Mouse (Mus musculus) limb, embryonic 12.5 days (tissue): ENCODE data around the gene Man1c1. TPM values are rescaled to one million over a fixed set of nuclear protein-coding genes. Genes with fewer than 3 reads are reported as not detected.

Experiments used
- ATAC-seq: fragments of 200-750 bp; cut with Nextera tagmentation; 2 replicates; pipeline ENCODE4 v1.8.0; 2017; ENCODE audit warnings: low read depth, moderate TSS enrichment; ENCODE audit not compliant: insufficient number of reproducible peaks, insufficient read depth, low FRiP score, low TSS enrichment
- H3K27ac ChIP-seq: fragments of 300-500 bp; sonication (generic); 2 replicates; pipeline ENCODE4 v1.5.1; 2016; ENCODE audit warnings: mild to moderate bottlenecking, moderate library complexity
- H3K27me3 ChIP-seq: fragments of 300-500 bp; sonication (generic); 2 replicates; pipeline ENCODE4 v1.6.1; 2016; ENCODE audit warnings: mild to moderate bottlenecking, moderate library complexity
- H3K36me3 ChIP-seq: fragments of 300-500 bp; sonication (generic); 2 replicates; pipeline ENCODE4 v1.6.1; 2016; ENCODE audit warnings: mild to moderate bottlenecking, moderate library complexity
- H3K4me1 ChIP-seq: fragments of 300-500 bp; sonication (generic); replicated peaks from 2 replicates; pipeline ENCODE4 v1.6.1; 2016
- H3K4me2 ChIP-seq: fragments of 300-500 bp; sonication (generic); 2 replicates; pipeline ENCODE4 v1.6.1; 2016; ENCODE audit warnings: mild to moderate bottlenecking, moderate library complexity
- H3K4me3 ChIP-seq: fragments of 300-500 bp; sonication (generic); replicated peaks from 2 replicates; pipeline ENCODE4 v1.5.1; 2016; ENCODE audit warnings: mild to moderate bottlenecking
- H3K9ac ChIP-seq: fragments of 300-500 bp; sonication (generic); replicated peaks from 2 replicates; pipeline ENCODE4 v1.6.1; 2016; ENCODE audit warnings: mild to moderate bottlenecking, moderate library complexity
- H3K9me3 ChIP-seq: fragments of 300-500 bp; sonication (generic); 2 replicates; pipeline ENCODE4 v1.6.1; 2016; ENCODE audit warnings: mild to moderate bottlenecking, moderate library complexity
- WGBS: fragments of 180-500 bp; shearing (Covaris S2); methylation state at CpG from one replicate; pipeline ENCODE4 v1.1.7; 2016; 5-methylcytosine and 5-hydroxymethylcytosine counted together
- polyA plus RNA-seq: library from polyadenylated mRNA; unstranded; fragments of >200 nt; fragmentation: Nextera tagmentation; extraction: Ambion mirVana; gene quantifications from 2 replicates; pipeline ENCODE4 v1.2.1, GENCODE M21; 2016

Gene Man1c1
- polyA plus RNA-seq, 1 experiment from 2014 or later: 2.9 TPM

GRCm38 (mm10) chr4:134632131-134632711, 71.9 kb downstream of the Man1c1 start:
- Histone ChIP-seq H3K27ac (0 out of 2 replicates have a peak overlapping the region, but pooled peaks have one; percentile 7), H3K9ac (no peak overlapping the region), H3K27me3 (peaks cover 3% of the 10 kb centered on the region), H3K36me3 (no peaks in the 10 kb centered on the region), H3K4me2 (no peak overlapping the region), H3K4me3 (no peak overlapping the region), H3K4me1 (peaks cover 23% of the 10 kb centered on the region), H3K9me3 (no peaks in the 10 kb centered on the region)
- 41% methylated on average over 13 of the region's 13 CpGs for WGBS
- no peak for ATAC-seq

GRCm38 (mm10) chr4:134631471-134632130, 72.5 kb downstream of the Man1c1 start:
- Histone ChIP-seq H3K4me3 (no peak overlapping the region), H3K27me3 (peaks cover 3% of the 10 kb centered on the region), H3K9me3 (no peaks in the 10 kb centered on the region), H3K36me3 (no peaks in the 10 kb centered on the region), H3K27ac (no peak overlapping the region), H3K9ac (no peak overlapping the region), H3K4me1 (peaks cover 23% of the 10 kb centered on the region), H3K4me2 (no peak overlapping the region)
- 75% methylated on average over 14 of the region's 14 CpGs for WGBS
- ATAC-seq: no peak

- Histone ChIP-seq H3K9me3 (no peaks in the 10 kb centered on the region), H3K27me3 (peaks cover 3% of the 10 kb centered on the region), H3K9ac (0 out of 2 replicates have a peak overlapping the region, but pooled peaks have one; percentile 4), H3K4me3 (no peak overlapping the region), H3K4me1 (peaks cover 28% of the 10 kb centered on the region), H3K27ac (0 out of 2 replicates have a peak overlapping the region, but pooled peaks have one; percentile 17), H3K36me3 (no peaks in the 10 kb centered on the region), H3K4me2 (no peak overlapping the region)
- no peak for ATAC-seq
- 80% methylated on average over 10 of the region's 10 CpGs for WGBS
These were observed 75.3 kb downstream of the Man1c1 start for GRCm38 (mm10) chr4:134628575-134629384.

- Histone ChIP-seq H3K4me3 (no peak overlapping the region), H3K36me3 (no peaks in the 10 kb centered on the region), H3K9me3 (no peaks in the 10 kb centered on the region), H3K27me3 (peaks cover 3% of the 10 kb centered on the region), H3K27ac (no peak overlapping the region), H3K4me1 (peaks cover 22% of the 10 kb centered on the region), H3K9ac (no peak overlapping the region), H3K4me2 (no peak overlapping the region)
- ATAC-seq: no peak
- 69% methylated on average over 7 of the region's 7 CpGs for WGBS
These were observed 76.0 kb downstream of the Man1c1 start for GRCm38 (mm10) chr4:134628058-134628457.

- Histone ChIP-seq H3K4me1 (peaks cover 14% of the 10 kb centered on the region), H3K9ac (no peak overlapping the region), H3K4me3 (no peak overlapping the region), H3K36me3 (no peaks in the 10 kb centered on the region), H3K9me3 (no peaks in the 10 kb centered on the region), H3K27me3 (peaks cover 3% of the 10 kb centered on the region), H3K27ac (no peak overlapping the region), H3K4me2 (no peak overlapping the region)
- ATAC-seq: no peak
- 77% methylated on average over 2 of the region's 2 CpGs for WGBS
These were observed 77.2 kb downstream of the Man1c1 start for GRCm38 (mm10) chr4:134626883-134627282.

GRCm38 (mm10) chr4:134626350-134626749, 77.7 kb downstream of the Man1c1 start:
- WGBS: 84% methylated on average over 4 of the region's 4 CpGs
- Histone ChIP-seq H3K9ac (no peak overlapping the region), H3K9me3 (no peaks in the 10 kb centered on the region), H3K4me1 (peaks cover 10% of the 10 kb centered on the region), H3K36me3 (no peaks in the 10 kb centered on the region), H3K4me3 (no peak overlapping the region), H3K4me2 (no peak overlapping the region), H3K27ac (no peak overlapping the region), H3K27me3 (peaks cover 3% of the 10 kb centered on the region)
- ATAC-seq: no peak

- H3K9ac ChIP-seq: peak overlapping the region; percentile 38; the same call in 1 of the 2 replicates
- peaks cover 10% of the 10 kb centered on the region for H3K4me1 ChIP-seq
- 35% methylated on average over 14 of the region's 14 CpGs for WGBS
- H3K4me2 ChIP-seq: no peak overlapping the region
- no peaks in the 10 kb centered on the region for H3K36me3 ChIP-seq
- H3K27ac ChIP-seq: no peak overlapping the region; the same call in 1 of the 2 replicates
- H3K9me3 ChIP-seq: no peaks in the 10 kb centered on the region
- peaks cover 3% of the 10 kb centered on the region for H3K27me3 ChIP-seq
- no peak for ATAC-seq
- no peak overlapping the region for H3K4me3 ChIP-seq
These were observed 79.8 kb downstream of the Man1c1 start for GRCm38 (mm10) chr4:134624109-134624862.

- Histone ChIP-seq H3K27ac (no peak overlapping the region), H3K36me3 (no peaks in the 10 kb centered on the region), H3K4me3 (no peak overlapping the region), H3K27me3 (no peaks in the 10 kb centered on the region), H3K9me3 (no peaks in the 10 kb centered on the region), H3K9ac (no peak overlapping the region), H3K4me1 (peaks cover 10% of the 10 kb centered on the region), H3K4me2 (no peak overlapping the region)
- WGBS: 82% methylated on average over 9 of the region's 9 CpGs
- ATAC-seq: no peak
These were observed 82.4 kb downstream of the Man1c1 start for GRCm38 (mm10) chr4:134621695-134622094.

GRCm38 (mm10) chr4:134620246-134620645, 83.8 kb downstream of the Man1c1 start:
- Histone ChIP-seq H3K4me2 (no peak overlapping the region), H3K4me3 (no peak overlapping the region), H3K36me3 (no peaks in the 10 kb centered on the region), H3K27me3 (no peaks in the 10 kb centered on the region), H3K4me1 (peaks cover 10% of the 10 kb centered on the region), H3K27ac (no peak overlapping the region), H3K9me3 (no peaks in the 10 kb centered on the region), H3K9ac (no peak overlapping the region)
- ATAC-seq: no peak
- WGBS: 90% methylated on average over 8 of the region's 8 CpGs

GRCm38 (mm10) chr4:134619489-134619870, 84.6 kb downstream of the Man1c1 start:
- no peak overlapping the region for H3K9ac ChIP-seq
- no peak for ATAC-seq
- 85% methylated on average over 10 of the region's 10 CpGs for WGBS
- peaks cover 8% of the 10 kb centered on the region for H3K4me1 ChIP-seq
- no peak overlapping the region for H3K27ac ChIP-seq
- no peaks in the 10 kb centered on the region for H3K36me3 ChIP-seq
- no peaks in the 10 kb centered on the region for H3K9me3 ChIP-seq
- H3K27me3 ChIP-seq: no peaks in the 10 kb centered on the region
- H3K4me3 ChIP-seq: no peak overlapping the region
- H3K4me2 ChIP-seq: no peak overlapping the region
